Mouse (Mus musculus) liver, adult (tissue): ENCODE data around the gene Cenpc1.
A peak's percentile ranks its signal among the peaks of the same experiment; 100 is the strongest.

ENCODE experiments used
- GATA4 ChIP-seq: IDR thresholded peaks from 2 replicates; pipeline ENCODE4 v1.6.1; 2014; ENCODE audit warnings: mild to moderate bottlenecking, low read length; ENCODE audit not compliant: insufficient replicate concordance

The Cenpc1 gene

GRCm38 (mm10) chr5:86065101-86065875 lies at the start of gene Cenpc1:
Gene Cenpc1, minus strand, starts transcription at chr5:86065583.
- peak; percentile 35; the same call in 1 of the 2 replicates for TF ChIP-seq GATA4

DNA sequence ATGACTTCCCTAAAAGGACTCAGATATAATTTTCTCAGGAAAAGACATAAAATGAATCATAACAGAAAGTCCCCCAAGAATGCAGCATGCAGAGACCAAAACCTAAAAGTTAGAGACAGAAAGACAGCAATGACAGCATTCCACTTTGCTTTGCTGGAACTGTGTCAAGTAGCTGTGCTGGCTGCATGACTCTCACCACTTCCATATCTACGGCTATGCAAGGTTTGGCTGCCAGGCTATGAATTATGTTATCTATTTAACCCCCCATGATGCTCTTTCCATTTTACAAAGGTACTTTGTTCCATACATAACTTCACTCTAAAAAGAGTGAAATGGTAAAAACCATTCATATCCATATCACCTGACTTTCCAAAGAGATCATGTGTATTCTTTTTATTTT lies 48.6 kb upstream of the Cenpc1 start:
- no peak for TF ChIP-seq GATA4

- TF ChIP-seq GATA4: no peak
Measured at GRCm38 (mm10) chr5:86113037-86113436, 47.7 kb upstream of the Cenpc1 start.

DNA sequence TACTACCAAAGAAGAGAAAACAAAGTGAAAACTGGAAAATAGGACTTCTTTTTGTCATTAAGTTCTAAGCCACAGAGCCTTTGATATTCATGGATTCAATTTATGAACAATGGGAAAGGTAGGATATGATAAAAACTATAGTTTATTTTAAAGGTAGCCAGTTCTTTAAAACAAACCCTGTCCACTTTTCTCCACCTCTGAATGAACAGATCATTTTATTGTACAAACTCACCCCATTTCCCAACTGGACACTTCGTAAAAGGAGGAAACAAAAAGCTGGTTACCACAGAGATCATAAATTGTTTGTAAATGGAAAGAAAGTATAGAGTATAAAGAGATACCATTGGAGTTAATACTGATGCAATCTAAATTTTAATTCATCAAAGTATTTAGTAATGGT lies 45.7 kb upstream of the Cenpc1 start:
- no peak for TF ChIP-seq GATA4

GRCm38 (mm10) chr5:86106610-86107009 lies 41.2 kb upstream of the Cenpc1 start:
- TF ChIP-seq GATA4: no peak

- no peak for TF ChIP-seq GATA4
Measured at GRCm38 (mm10) chr5:86102176-86102575, 36.8 kb upstream of the Cenpc1 start.

- TF ChIP-seq GATA4: no peak
Measured at GRCm38 (mm10) chr5:86100621-86101020, 35.2 kb upstream of the Cenpc1 start.

DNA sequence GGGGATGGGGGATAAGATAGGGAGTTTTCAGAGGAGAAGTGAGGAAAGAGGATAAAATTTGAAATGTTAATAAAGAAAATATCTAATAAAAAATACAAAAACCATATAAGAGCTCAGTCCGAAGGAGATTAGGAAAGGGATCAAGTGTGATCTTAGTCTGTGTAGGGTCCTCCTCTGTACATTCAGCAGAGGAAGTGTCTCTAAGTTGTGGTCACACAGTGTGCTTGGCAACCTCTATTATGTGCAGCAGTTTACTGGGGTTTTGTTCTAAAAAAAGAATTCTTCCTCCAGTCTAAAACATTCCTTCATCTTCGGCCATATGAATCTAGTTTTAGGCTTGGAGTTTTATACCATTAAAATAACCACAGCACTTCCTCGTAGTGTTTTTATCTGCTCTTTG lies 33.6 kb upstream of the Cenpc1 start:
- TF ChIP-seq GATA4: no peak

DNA sequence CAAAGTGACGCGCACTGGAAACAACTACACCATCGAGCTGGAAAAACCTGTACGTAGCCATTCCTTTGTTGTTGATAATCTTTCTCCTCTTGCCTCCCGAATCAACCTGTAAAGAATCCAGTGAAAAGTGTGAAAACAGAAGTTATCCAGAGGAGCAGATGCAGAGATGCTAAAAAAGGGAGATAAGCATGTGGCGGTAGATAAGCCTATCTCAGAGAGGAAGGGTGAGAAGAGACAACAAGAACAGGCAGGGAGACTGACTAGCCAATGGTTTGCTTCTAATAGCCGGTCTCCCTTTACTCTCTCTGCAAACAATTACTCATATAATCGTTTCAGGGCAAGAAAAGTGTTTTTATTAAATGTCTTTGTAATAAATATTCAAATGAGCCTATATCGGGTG lies 29.4 kb upstream of the Cenpc1 start:
- no peak for TF ChIP-seq GATA4

GRCm38 (mm10) chr5:86086751-86087150 lies 21.4 kb upstream of the Cenpc1 start:
- no peak for TF ChIP-seq GATA4

DNA sequence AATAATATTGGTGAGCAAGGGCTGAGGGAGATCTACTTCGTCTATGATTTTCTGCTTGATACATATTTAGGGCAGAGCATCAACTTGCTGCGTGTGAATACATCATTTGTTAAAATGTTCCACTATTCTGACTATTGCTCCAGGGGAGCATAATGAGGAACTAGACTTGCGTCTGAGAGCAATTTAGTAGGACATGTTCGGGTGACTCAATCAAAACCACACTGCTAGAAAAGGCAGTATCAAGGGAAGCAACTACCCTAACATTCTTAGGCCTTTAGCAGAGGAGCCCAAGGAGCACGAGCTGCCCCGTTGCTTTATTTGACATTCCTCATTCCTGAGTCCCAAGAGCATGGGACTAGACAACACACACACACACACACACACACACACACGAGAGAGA lies 19.6 kb upstream of the Cenpc1 start:
- TF ChIP-seq GATA4: no peak

GRCm38 (mm10) chr5:86083987-86084386 lies 18.6 kb upstream of the Cenpc1 start:
- no peak for TF ChIP-seq GATA4

DNA sequence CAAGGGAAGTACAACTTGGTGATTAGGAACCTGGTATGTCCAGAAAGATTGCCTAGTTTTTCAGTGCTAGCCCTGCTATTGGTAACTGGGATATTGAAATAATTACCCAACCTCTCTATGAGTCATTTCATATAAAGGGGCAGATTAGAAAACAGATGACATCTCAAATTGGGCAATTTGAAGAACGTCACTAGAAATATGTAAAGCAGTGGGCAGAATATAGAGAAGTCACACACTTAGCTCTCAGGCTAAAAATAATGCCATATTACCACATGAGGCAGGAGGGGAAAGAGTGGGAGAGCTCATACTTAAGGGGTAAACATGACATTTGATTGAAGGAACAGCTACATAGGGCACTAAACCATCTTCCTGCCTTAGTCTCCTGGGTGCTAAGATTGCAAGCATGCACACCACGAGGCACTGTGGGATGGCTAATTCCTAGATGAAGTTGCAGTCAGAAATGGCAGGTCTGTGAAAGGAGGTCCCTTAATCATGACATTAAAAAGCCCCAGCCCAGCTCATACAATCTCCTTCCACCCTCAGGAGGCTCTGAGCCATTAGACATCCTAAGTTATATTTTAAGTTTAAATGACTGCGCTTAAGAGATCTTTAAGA lies 13.4 kb upstream of the Cenpc1 start:
- no peak for TF ChIP-seq GATA4

GRCm38 (mm10) chr5:86072756-86073386 lies 7.5 kb upstream of the Cenpc1 start:
- no peak for TF ChIP-seq GATA4

- no peak for TF ChIP-seq GATA4
Measured at GRCm38 (mm10) chr5:86071538-86071937, 6.2 kb upstream of the Cenpc1 start, which contains the start of gene Stap1. Gene Stap1, plus strand, starts transcription at chr5:86071746.

GRCm38 (mm10) chr5:86069121-86069520 lies 3.7 kb upstream of the Cenpc1 start:
- TF ChIP-seq GATA4: no peak
